Mouse (Mus musculus) layer of hippocampus, postnatal 25 days (tissue): ENCODE measurements around the gene Gm3500. TPM values are rescaled to one million over a fixed set of nuclear protein-coding genes. Genes with fewer than 3 reads are reported as not detected.
"Not testable (repeated sequence)": the region's sequence is repeated elsewhere in the genome, so short reads cannot be mapped to it uniquely, and the experiment has no call there.

Source experiments
- DNase-seq, 2 experiments: peaks; one replicate each; pipeline ENCODE4 v3.0.0; 2022; ENCODE audit warnings: mixed read lengths in 2 of 2, low spot score in 1 of 2; ENCODE audit errors: extremely low spot score in 1 of 2
- total RNA-seq, 2 experiments: library from RNA; stranded (reverse); gene quantifications; 2 replicates each; pipeline ENCODE4 v1.2.3; 2021

Gene Gm3500
- total RNA-seq: not detected

DNA sequence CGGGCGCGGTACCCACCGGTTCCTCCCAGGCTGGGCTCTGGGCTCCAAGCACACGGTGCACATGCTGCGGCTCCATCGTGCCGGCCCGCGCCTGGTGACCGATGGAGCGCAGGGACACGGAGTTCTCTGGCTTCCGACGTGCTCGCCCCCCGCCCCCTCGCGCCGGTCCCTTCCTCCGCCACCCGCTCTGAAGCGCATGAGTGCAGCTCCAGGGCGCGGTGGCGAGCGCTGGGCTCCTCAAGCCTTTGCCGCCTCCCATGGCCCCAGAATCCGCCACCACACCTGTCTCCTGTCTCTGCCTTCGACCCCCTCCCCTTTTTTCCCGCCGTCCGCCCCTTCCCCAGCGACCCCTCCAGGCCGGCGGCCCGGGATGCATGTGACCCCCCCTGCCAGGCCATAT is at the start of gene Gm3500:
TSS of gene Gm3500 (minus strand) at position 101 of the 400 bp plus-strand sequence.
- not testable (repeated sequence) for DNase-seq

- DNase-seq: not testable (repeated sequence)
These were observed 54.0 kb downstream of the Gm3500 start, which contains the start of gene Gm3542 for GRCm38 (mm10) chr14:5334828-5335227. TSS of gene Gm3542 (minus strand) at chr14:5334928.

Other genes with a start within 250 kb of the Gm3500 start
- gene Gm3317, start 224.5 kb downstream of the Gm3500 start, total RNA-seq: not detected
- not detected for gene Gm8271, start 203.3 kb downstream of the Gm3500 start, total RNA-seq
- under 1 TPM in 1 of 2 experiments, not detected in 1; 0.15 TPM for gene Gm3526, start 128.5 kb downstream of the Gm3500 start, total RNA-seq
- gene Gm3542, start 54.1 kb downstream of the Gm3500 start, total RNA-seq: not detected
- 1 to 10 TPM; 3.6 to 4.8 TPM for gene Gm3194, start 66.4 kb upstream of the Gm3500 start, total RNA-seq
- not detected for gene Gm8246, start 88.8 kb upstream of the Gm3500 start, total RNA-seq
- gene Gm3187, start 95.2 kb upstream of the Gm3500 start, total RNA-seq: not detected
- 1 to 10 TPM in 1 of 2 experiments, under 1 TPM in 1; 0.62 to 2.0 TPM for gene Gm3488, start 112.6 kb upstream of the Gm3500 start, total RNA-seq
- gene Gm3532, start 149.4 kb upstream of the Gm3500 start, total RNA-seq: not detected
- gene Gm8265, start 244.0 kb upstream of the Gm3500 start, total RNA-seq: not detected